Mouse (Mus musculus) Patski (cell line): ENCODE results near the gene Nkain1. TPM values are rescaled to one million over a fixed set of nuclear protein-coding genes. Genes with fewer than 3 reads are reported as not detected.

Experiments used
- ATAC-seq: fragments of 100-300 bp; one replicate; pipeline ENCODE4 v1.8.0; 2021
- CTCF ChIA-PET: fragments of 350-600 bp; sonication (Branson Sonifier 250); formaldehyde crosslinking; loops from one replicate; lab custom pipeline; 2022; ENCODE audit warnings: inconsistent platforms; lab: Charles Lee
- POLR2A ChIA-PET: fragments of 350-600 bp; sonication (Branson Sonifier 250); formaldehyde crosslinking; loops from one replicate; lab custom pipeline; 2022; ENCODE audit warnings: antibody characterized with exemption, inconsistent platforms; lab: Charles Lee
- DNase-seq: peaks from one replicate; pipeline ENCODE4 v3.0.0-alpha.2; 2011; ENCODE audit warnings: low read depth, low spot score
- H3K27me3 ChIP-seq: fragments of 371-371 bp; one replicate; pipeline ENCODE4 v1.5.1; 2021
- CTCF ChIP-seq: fragments of 100-300 bp; IDR thresholded peaks from one replicate; pipeline ENCODE4 v1.5.1; 2021
- in situ Hi-C: fragments of 300-500 bp; cut with MboI; formaldehyde crosslinking; loops from 3 replicates; pipeline ENCODE4 v1.11.1; 2018; ENCODE audit warnings: low pct_unique_long_range_greater_than_20kb, mixed read lengths
- polyA plus RNA-seq: library from polyadenylated mRNA; unstranded; gene quantifications from one replicate; pipeline ENCODE4 v1.2.3, GENCODE M21; 2021

Gene Nkain1
- polyA plus RNA-seq, 1 experiment from 2014 or later: 8.1 TPM

- no peaks in the 10 kb centered on the region for H3K27me3 ChIP-seq
- ATAC-seq (no peak), DNase-seq (no peak)
- in situ Hi-C loops: no loop called here
- CTCF ChIA-PET: interaction anchor here (0.7 to 3.7 kb wide), 8 partner anchors 11 to 235 kb away, joined by 3 to 10 read pairs (median 4); no protein-coding TSS in a partner anchor
- no peak for TF ChIP-seq CTCF
- POLR2A ChIA-PET: no interaction called here
Measured at GRCm38 (mm10) chr4:130532347-130532746, 41.6 kb downstream of the Nkain1 start.

- H3K27me3 ChIP-seq: no peaks in the 10 kb centered on the region
- ATAC-seq (no peak), DNase-seq (no peak)
- ChIA-PET POLR2A (no interaction called here), CTCF (interaction anchor here (0.7 to 3.7 kb wide), 8 partner anchors 11 to 234 kb away, joined by 3 to 10 read pairs (median 4); no protein-coding TSS in a partner anchor)
- in situ Hi-C loops: no loop called here
- peak; percentile 61 for TF ChIP-seq CTCF
Measured at GRCm38 (mm10) chr4:130531645-130532280, 42.2 kb downstream of the Nkain1 start.

GRCm38 (mm10) chr4:130527804-130528203 is 46.2 kb downstream of the Nkain1 start:
- ChIA-PET CTCF (no interaction called here), POLR2A (no interaction called here)
- no peak for ATAC-seq
- H3K27me3 ChIP-seq: no peaks in the 10 kb centered on the region
- in situ Hi-C loops: no loop called here
- no peak for DNase-seq
- no peak for TF ChIP-seq CTCF

GRCm38 (mm10) chr4:130525041-130525440 is 48.9 kb downstream of the Nkain1 start:
- DNase-seq (no peak), ATAC-seq (no peak)
- in situ Hi-C loops: no loop called here
- ChIA-PET POLR2A (no interaction called here), CTCF (no interaction called here)
- no peak for TF ChIP-seq CTCF
- no peaks in the 10 kb centered on the region for H3K27me3 ChIP-seq

GRCm38 (mm10) chr4:130521466-130521865 is 52.5 kb downstream of the Nkain1 start:
- DNase-seq (no peak), ATAC-seq (no peak)
- H3K27me3 ChIP-seq: no peaks in the 10 kb centered on the region
- in situ Hi-C loops: no loop called here
- ChIA-PET POLR2A (no interaction called here), CTCF (interaction anchor here (0.9 to 2.4 kb wide), 2 partner anchors 8 to 10 kb away, joined by 3 to 7 read pairs; no protein-coding TSS in a partner anchor)
- no peak for TF ChIP-seq CTCF

GRCm38 (mm10) chr4:130520482-130520851 is 53.5 kb downstream of the Nkain1 start:
- ChIA-PET POLR2A (no interaction called here), CTCF (interaction anchor here (0.9 to 2.4 kb wide), 2 partner anchors 9 to 11 kb away, joined by 3 to 7 read pairs; no protein-coding TSS in a partner anchor)
- H3K27me3 ChIP-seq: no peaks in the 10 kb centered on the region
- DNase-seq: no peak
- peak; percentile 44 for ATAC-seq
- TF ChIP-seq CTCF: no peak
- in situ Hi-C loops: no loop called here

GRCm38 (mm10) chr4:130519567-130520481 is 54.1 kb downstream of the Nkain1 start:
- DNase-seq: peak; percentile 42
- no peaks in the 10 kb centered on the region for H3K27me3 ChIP-seq
- ChIA-PET CTCF (interaction anchor here (2.4 kb wide), 1 partner anchor 12 kb away, joined by 7 read pairs; no protein-coding TSS in a partner anchor), POLR2A (no interaction called here)
- in situ Hi-C loops: no loop called here
- no peak for TF ChIP-seq CTCF
- ATAC-seq: peak; percentile 85

- ChIA-PET CTCF (no interaction called here), POLR2A (no interaction called here)
- in situ Hi-C loops: no loop called here
- ATAC-seq (no peak), DNase-seq (no peak)
- no peak for TF ChIP-seq CTCF
- no peaks in the 10 kb centered on the region for H3K27me3 ChIP-seq
Measured at GRCm38 (mm10) chr4:130516490-130516889, 57.5 kb downstream of the Nkain1 start.

Other genes with a start within 250 kb of the Nkain1 start
- gene Zcchc17, start 214.2 kb downstream of the Nkain1 start, polyA plus RNA-seq: 16.8 TPM
- 26.6 TPM for gene Snrnp40, start 214.0 kb downstream of the Nkain1 start, polyA plus RNA-seq
- 49.6 TPM for gene Pum1, start 89.1 kb upstream of the Nkain1 start, polyA plus RNA-seq
- 39.8 TPM for gene Sdc3, start 218.4 kb upstream of the Nkain1 start, polyA plus RNA-seq